ENCODE assay signal across 25 mouse cellular contexts in genomic region chr19:23966376-23966775, GRCm38 (mm10).
A peak's percentile ranks its signal among the peaks of the same experiment; 100 is the strongest.
DNase-seq lines count a peak whose midpoint lies in the region; ATAC-seq and TF ChIP-seq lines count a peak whose summit lies in the region.
"Had no signal": no experiment of that assay in that cellular context is flagged by ENCODE, and none has a peak within 500 bp of the region (broad histone marks: within the 10 kb centered on the region; RNA-seq: fewer than 3 reads in every experiment).

No protein-coding gene starts in this region.

- no peak for TF ChIP-seq CTCF in lung, embryonic 14.5 days (IDR thresholded peaks at IDR 0.05; ENCODE audit: low read depth)

- H3K4me2 ChIP-seq in heart, embryonic 13.5 days: no peak overlapping the region
- H3K4me2 ChIP-seq in lung, embryonic 14.5 days: no peak overlapping the region
- H3K4me2 ChIP-seq: embryonic facial prominence, embryonic 12.5 days; heart, embryonic 11.5 days; kidney, embryonic 15.5 days; limb, embryonic 12.5 days; liver, embryonic 15.5 days; midbrain, embryonic 11.5 days; stomach, embryonic 15.5 days had no signal

- H3K4me3 ChIP-seq in heart, embryonic 13.5 days: no peak overlapping the region
- no peak overlapping the region for H3K4me3 ChIP-seq in heart, embryonic 10.5 days
- no peak overlapping the region for H3K4me3 ChIP-seq in lung, embryonic 14.5 days (ENCODE audit: low read depth, low read length)
- H3K4me3 ChIP-seq: embryonic facial prominence, embryonic 12.5 days; kidney, embryonic 15.5 days; layer of hippocampus, adult 2 months; left cerebral cortex, adult 2 months; limb, embryonic 12.5 days; liver, embryonic 15.5 days; stomach, embryonic 15.5 days had no signal

- no peak overlapping the region for H3K9ac ChIP-seq in heart, embryonic 13.5 days
- H3K9ac ChIP-seq in lung, embryonic 14.5 days: no peak overlapping the region
- H3K9ac ChIP-seq: embryonic facial prominence, embryonic 12.5 days; kidney, embryonic 15.5 days; limb, embryonic 12.5 days; liver, embryonic 15.5 days; stomach, embryonic 15.5 days had no signal

- no peak for ATAC-seq in heart, embryonic 13.5 days (ENCODE audit: extremely low read depth, insufficient number of reproducible peaks, low FRiP score, low TSS enrichment)
- no peak for ATAC-seq in lung, embryonic 14.5 days (ENCODE audit: insufficient read depth)
- ATAC-seq: forebrain, embryonic 14.5 days; hindbrain, embryonic 16.5 days; midbrain, embryonic 16.5 days had no signal

- H3K27ac ChIP-seq in heart, embryonic 13.5 days (replicated peaks): peak overlapping the region; percentile 82
- no peak overlapping the region for H3K27ac ChIP-seq in heart, embryonic 10.5 days
- 0 out of 2 replicates have a peak overlapping the region, but pooled peaks have one; percentile 55 for H3K27ac ChIP-seq in lung, embryonic 14.5 days (ENCODE audit: low read depth)
- H3K27ac ChIP-seq: embryonic facial prominence, embryonic 12.5 days; kidney, embryonic 15.5 days; layer of hippocampus, adult 2 months; left cerebral cortex, adult 2 months; limb, embryonic 12.5 days; liver, embryonic 15.5 days had no signal

- H3K9me3 ChIP-seq in heart, embryonic 13.5 days: no peaks in the 10 kb centered on the region
- no peaks in the 10 kb centered on the region for H3K9me3 ChIP-seq in heart, embryonic 10.5 days
- H3K9me3 ChIP-seq in lung, embryonic 14.5 days (ENCODE audit: low read depth, low read length): no peaks in the 10 kb centered on the region
- H3K9me3 ChIP-seq: embryonic facial prominence, embryonic 12.5 days; kidney, embryonic 15.5 days; limb, embryonic 12.5 days; liver, embryonic 15.5 days; stomach, embryonic 15.5 days had no signal

- WGBS in heart, embryonic 13.5 days: 87% methylated on average over 9 of the region's 9 CpGs
- WGBS in heart, embryonic 10.5 days: 90% methylated on average over 9 of the region's 9 CpGs
- WGBS in lung, embryonic 14.5 days: 83% methylated on average over 9 of the region's 9 CpGs

- no peaks in the 10 kb centered on the region for H3K36me3 ChIP-seq in heart, embryonic 13.5 days
- H3K36me3 ChIP-seq in heart, embryonic 10.5 days: 0 out of 2 replicates have a peak, but pooled peaks cover 2% of the 10 kb centered on the region
- H3K36me3 ChIP-seq in lung, embryonic 14.5 days (ENCODE audit: insufficient read depth): no peaks in the 10 kb centered on the region
- H3K36me3 ChIP-seq: embryonic facial prominence, embryonic 12.5 days; kidney, embryonic 15.5 days; limb, embryonic 12.5 days; liver, embryonic 15.5 days; stomach, embryonic 15.5 days had no signal

- peak; percentile 37 for DNase-seq in adrenal gland, adult 2 months
- DNase-seq in adrenal gland, adult 8-10 months: no peak
- no peak for DNase-seq in heart, embryonic 10.5 days (ENCODE audit: low spot score)
- DNase-seq in lung, embryonic 14.5 days: no peak
- no peak for DNase-seq in lung, postnatal 14 days
- peak; percentile 30 for DNase-seq in adipocyte (ENCODE audit: low spot score)
- DNase-seq: embryo, embryonic 11 days; kidney, adult 18-20 months; kidney, postnatal 36 days; thymus, adult 18-20 months; thymus, postnatal 25 days had no signal

- H3K4me1 ChIP-seq in heart, embryonic 13.5 days: peaks cover 73% of the 10 kb centered on the region
- peaks cover 31% of the 10 kb centered on the region for H3K4me1 ChIP-seq in heart, embryonic 10.5 days
- peaks cover 6% of the 10 kb centered on the region; the same call in 1 of the 2 replicates for H3K4me1 ChIP-seq in lung, embryonic 14.5 days (ENCODE audit: insufficient read depth)
- H3K4me1 ChIP-seq: embryonic facial prominence, embryonic 12.5 days; liver, embryonic 15.5 days had no signal

- no peaks in the 10 kb centered on the region for H3K27me3 ChIP-seq in heart, embryonic 13.5 days (replicated peaks)
- H3K27me3 ChIP-seq in heart, embryonic 10.5 days (ENCODE audit: insufficient read depth, poor library complexity, severe bottlenecking): no peaks in the 10 kb centered on the region
- H3K27me3 ChIP-seq in lung, embryonic 14.5 days (ENCODE audit: insufficient read depth, low read length): no peaks in the 10 kb centered on the region
- H3K27me3 ChIP-seq: embryonic facial prominence, embryonic 12.5 days; kidney, embryonic 15.5 days; liver, embryonic 15.5 days; Patski; stomach, embryonic 15.5 days had no signal

Comparison
In these comparisons a context has a peak if more than half of its experiments do, and no peak if none do; other contexts are left out.
1. DNase-seq: peak in adrenal gland, adult 2 months (single experiment) and adipocyte (single experiment); none in adrenal gland, adult 8-10 months (single experiment), heart, embryonic 10.5 days (single experiment), lung, embryonic 14.5 days (single experiment) and lung, postnatal 14 days (single experiment).